Mouse (Mus musculus): ENCODE data around the gene Ifngr1.

GRCm38 (mm10) chr10:19584064-19584463 is 7.7 kb upstream of the Ifngr1 start:
- TF ChIP-seq CTCF (IDR thresholded peaks at IDR 0.05; ENCODE audit: low read depth, low read length): no peak
- TF ChIP-seq TAL1 (conservative IDR thresholded peaks at IDR 0.05; ENCODE audit: low read depth, low read length): no peak
- no peak for TF ChIP-seq GATA1 (IDR thresholded peaks at IDR 0.05; ENCODE audit: borderline replicate concordance, low read length)
- TF ChIP-seq POLR2AphosphoS5 (IDR thresholded peaks at IDR 0.05; ENCODE audit: insufficient replicate concordance, low read depth, low read length): no peak
- TF ChIP-seq GATA2 (IDR thresholded peaks at IDR 0.05; ENCODE audit: borderline replicate concordance, low read depth, low read length): no peak
